Mouse (Mus musculus) lung, postnatal 4 days (tissue): ENCODE results near the gene Znhit3.
A peak's percentile ranks its signal among the peaks of the same experiment; 100 is the strongest.

Experiments used
- DNase-seq, 2 experiments: peaks; one replicate each; pipeline ENCODE4 v3.0.0; 2021

Znhit3 gene

GRCm38 (mm10) chr11:84916053-84916702, at the start of gene Znhit3:
TSS of gene Znhit3 (minus strand) at chr11:84916366.
- peak; percentile 82 to 87 for DNase-seq

GRCm38 (mm10) chr11:84963556-84963955, 47.4 kb upstream of the Znhit3 start:
- no peak for DNase-seq

GRCm38 (mm10) chr11:84962536-84962935, 46.4 kb upstream of the Znhit3 start:
- no peak for DNase-seq

GRCm38 (mm10) chr11:84961571-84961970, 45.4 kb upstream of the Znhit3 start:
- DNase-seq = no peak

GRCm38 (mm10) chr11:84960780-84961179, 44.6 kb upstream of the Znhit3 start:
- no peak for DNase-seq

- no peak for DNase-seq
These were observed 44.1 kb upstream of the Znhit3 start for GRCm38 (mm10) chr11:84960291-84960690.

- peak; percentile 41 to 45 for DNase-seq
These were observed 43.6 kb upstream of the Znhit3 start for GRCm38 (mm10) chr11:84959701-84960181.

GRCm38 (mm10) chr11:84959181-84959580, 43.0 kb upstream of the Znhit3 start:
- DNase-seq = no peak

- no peak for DNase-seq
These were observed 42.1 kb upstream of the Znhit3 start for GRCm38 (mm10) chr11:84958271-84958630.

- DNase-seq = peak; percentile 33
These were observed 41.6 kb upstream of the Znhit3 start, which contains the start of gene Car4 for GRCm38 (mm10) chr11:84957591-84958270. TSS of gene Car4 (plus strand) at chr11:84957786.

GRCm38 (mm10) chr11:84957171-84957570, 41.0 kb upstream of the Znhit3 start:
- no peak for DNase-seq

GRCm38 (mm10) chr11:84956400-84956799, 40.2 kb upstream of the Znhit3 start:
- DNase-seq = no peak

- peak; percentile 50 to 54 for DNase-seq
These were observed 36.4 kb upstream of the Znhit3 start for GRCm38 (mm10) chr11:84952611-84953010.

- no peak for DNase-seq
These were observed 32.4 kb upstream of the Znhit3 start for GRCm38 (mm10) chr11:84948526-84948925.

GRCm38 (mm10) chr11:84948114-84948513, 31.9 kb upstream of the Znhit3 start:
- no peak for DNase-seq

GRCm38 (mm10) chr11:84947206-84947605, 31.0 kb upstream of the Znhit3 start:
- no peak for DNase-seq

- no peak for DNase-seq
These were observed 29.7 kb upstream of the Znhit3 start for GRCm38 (mm10) chr11:84945841-84946240.

- no peak for DNase-seq
These were observed 28.7 kb upstream of the Znhit3 start for GRCm38 (mm10) chr11:84944639-84945435.

- peak; percentile 74 to 80 for DNase-seq
These were observed 27.8 kb upstream of the Znhit3 start for GRCm38 (mm10) chr11:84943948-84944347.

- DNase-seq = no peak
These were observed 24.0 kb upstream of the Znhit3 start for GRCm38 (mm10) chr11:84940140-84940539.

- DNase-seq = no peak
These were observed 23.4 kb upstream of the Znhit3 start for GRCm38 (mm10) chr11:84939508-84940053.

- no peak for DNase-seq
These were observed 16.1 kb upstream of the Znhit3 start for GRCm38 (mm10) chr11:84932261-84932660.

- no peak for DNase-seq
These were observed 4.8 kb upstream of the Znhit3 start for GRCm38 (mm10) chr11:84920981-84921380.
